Mouse (Mus musculus): ENCODE measurements around the gene Tsc22d3.
A peak's percentile ranks its signal among the peaks of the same experiment; 100 is the strongest.

Gene Tsc22d3

DNA sequence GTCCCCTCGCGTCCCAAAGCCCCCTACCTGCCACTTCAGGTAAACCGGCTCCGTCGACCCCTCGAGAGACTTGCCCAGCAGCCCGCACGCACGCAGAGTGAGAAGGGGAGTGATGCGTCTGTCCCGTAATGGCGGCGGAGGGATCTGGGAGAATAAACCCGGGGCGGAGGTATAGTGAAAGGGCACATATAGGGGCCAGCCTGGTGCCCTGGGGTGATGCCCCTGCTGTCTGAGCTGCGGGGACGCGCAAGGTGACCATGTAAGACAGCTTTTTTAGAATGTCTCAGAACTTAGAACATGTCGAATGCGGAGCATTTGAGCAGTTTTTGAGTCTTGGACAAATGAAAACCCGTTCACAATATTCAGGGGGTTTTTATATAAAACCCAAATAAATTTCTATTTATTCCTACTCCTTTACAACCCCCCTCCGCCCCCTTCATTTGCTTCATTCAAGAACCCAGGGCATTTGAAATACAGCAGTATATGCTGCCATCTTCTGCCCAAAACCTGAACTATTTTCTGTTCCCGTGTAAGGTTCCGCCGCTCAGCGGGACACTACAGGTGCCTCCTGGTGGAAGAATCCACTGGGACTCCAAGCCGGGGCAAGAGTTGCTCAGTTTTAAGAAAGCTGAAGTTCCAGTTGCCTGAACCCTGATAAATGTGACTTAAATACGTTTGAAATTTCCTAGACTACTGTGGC lies at the start of gene Tsc22d3:
Gene Tsc22d3 (minus strand): TSS at position 250 of the 700 bp plus-strand sequence.
- DNase-seq (ENCODE audit: low read depth, low spot score) = peak; percentile 52

DNA sequence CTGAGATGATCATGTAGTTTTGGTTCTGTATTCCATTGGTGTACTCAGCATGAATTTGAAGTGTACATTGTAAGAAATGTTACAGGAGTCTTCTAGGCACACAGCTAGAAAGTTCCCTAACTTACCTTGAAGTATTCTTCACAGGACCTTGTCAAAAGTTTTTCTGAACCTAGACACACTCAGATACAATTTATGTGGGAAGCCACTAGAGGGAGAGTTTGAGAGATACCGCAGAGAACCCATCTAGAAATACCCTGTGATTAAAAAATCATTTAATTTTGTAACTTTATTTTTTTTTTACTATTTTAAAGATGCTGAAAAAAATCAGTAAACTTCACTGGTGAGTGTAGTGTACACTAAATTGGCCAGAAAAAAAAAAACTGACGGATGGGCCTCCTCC lies 39.1 kb upstream of the Tsc22d3 start:
- no peak for DNase-seq (ENCODE audit: low read depth, low spot score)

DNA sequence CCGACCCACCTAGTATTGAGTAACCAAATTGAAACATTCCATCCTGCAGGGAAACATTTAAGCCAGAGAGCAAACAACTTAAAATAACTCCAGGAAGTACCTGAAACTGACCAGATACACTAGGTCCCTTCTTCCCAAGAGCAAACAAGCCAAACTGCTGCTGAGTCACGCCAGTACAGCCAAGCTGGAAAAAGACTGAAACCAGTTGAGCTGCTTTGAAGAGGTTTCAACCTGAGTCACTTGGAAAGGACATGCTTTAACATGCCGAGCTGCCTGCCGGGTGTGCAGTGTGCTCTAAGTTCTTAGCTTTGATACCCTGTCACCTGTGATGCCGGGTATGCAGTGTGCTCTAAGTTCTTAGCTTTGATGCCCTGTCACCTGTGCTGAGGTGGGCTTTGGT lies 37.6 kb upstream of the Tsc22d3 start:
- no peak for DNase-seq (ENCODE audit: low read depth, low spot score)

DNA sequence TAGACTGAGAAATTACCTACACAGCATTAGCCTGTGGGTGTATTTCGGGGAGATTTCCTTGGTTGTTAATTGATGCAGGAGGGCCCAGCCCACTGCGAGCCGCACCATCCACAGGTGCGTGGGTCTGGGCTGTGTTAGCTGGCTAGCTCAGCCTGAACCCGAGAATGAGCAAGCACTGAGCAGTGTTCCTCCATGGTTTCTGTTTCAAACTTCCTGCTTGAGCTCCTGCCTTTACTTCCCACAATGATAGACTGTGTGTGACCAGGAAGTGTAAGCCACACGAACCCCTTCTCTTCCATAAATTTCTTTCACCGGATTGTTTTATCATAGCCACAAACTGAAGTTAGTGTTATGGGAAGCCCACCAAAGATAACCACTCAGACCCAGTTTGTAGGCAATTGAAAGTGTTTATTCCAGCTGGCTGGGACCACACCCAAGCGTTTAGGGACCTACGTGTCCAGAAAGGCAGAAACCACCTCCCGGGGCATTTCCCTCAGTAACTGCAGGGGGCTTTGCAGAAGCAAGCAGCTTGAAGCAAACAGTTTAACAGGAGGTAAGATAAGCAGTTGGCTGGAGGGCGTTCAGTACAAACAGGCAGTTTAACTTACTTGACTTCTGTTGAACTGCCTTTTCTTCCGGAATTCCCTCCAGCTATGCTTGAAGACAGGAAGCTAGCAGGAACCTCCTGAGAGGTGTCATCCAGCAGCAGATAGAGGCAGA lies 24.6 kb upstream of the Tsc22d3 start:
- DNase-seq (ENCODE audit: low read depth, low spot score) = no peak

DNA sequence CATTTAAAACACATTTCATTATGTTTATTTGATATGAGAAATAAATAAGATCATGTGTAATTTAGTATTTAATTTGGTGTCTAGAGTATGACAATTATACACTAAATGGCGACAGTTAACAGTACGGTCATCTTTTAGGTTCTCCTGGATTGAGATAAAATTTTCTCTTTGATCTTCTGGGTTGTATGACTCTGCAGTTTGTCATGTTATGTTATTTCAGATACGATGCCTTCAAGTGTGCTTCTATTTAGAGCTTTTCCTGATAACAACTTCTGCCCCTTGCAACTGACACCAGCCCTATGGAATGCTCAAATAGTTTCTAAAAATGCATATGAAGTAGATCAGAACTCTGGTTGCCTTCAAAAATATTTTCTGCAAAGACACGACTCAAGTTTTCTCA lies 9.5 kb upstream of the Tsc22d3 start:
- DNase-seq (ENCODE audit: low read depth, low spot score) = no peak

DNA sequence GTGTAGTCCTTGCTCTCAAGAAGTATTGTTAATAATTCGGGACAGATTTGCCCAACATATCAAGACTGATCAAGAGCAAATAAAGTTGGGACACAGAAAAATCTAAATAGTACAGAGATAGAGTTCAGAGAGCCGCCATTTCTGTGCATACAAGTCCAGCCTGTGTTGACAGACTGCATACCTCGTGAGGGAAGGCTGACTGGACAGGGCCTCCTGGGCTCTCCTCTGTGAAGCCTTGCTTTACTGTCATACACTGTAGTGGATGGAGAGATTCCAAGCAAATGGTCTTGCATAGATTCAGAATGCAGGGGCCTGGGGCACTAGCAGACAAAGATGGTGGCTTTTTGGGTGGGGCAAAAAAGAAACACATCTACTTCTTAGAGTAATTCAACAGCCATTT lies 1.4 kb upstream of the Tsc22d3 start:
- no peak for DNase-seq (ENCODE audit: low read depth, low spot score)

DNA sequence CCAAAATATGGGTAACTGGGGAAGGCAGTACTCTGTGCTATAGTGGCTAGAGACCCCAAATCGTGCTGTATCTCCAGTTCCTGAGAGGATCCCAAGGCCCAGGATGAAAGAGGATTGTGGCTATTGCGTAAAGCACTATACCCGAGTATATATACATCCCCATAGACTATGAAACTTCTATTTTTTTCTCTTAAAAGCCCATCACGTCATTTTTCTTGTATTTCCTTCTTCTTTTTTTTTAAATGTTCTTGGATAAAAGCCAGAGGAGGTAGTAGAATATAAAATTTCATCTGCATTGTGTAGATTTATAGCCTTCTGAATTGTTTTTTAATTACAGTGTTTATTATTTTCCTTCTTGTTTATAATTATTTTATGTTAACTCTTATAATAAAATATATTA lies 852 bp upstream of the Tsc22d3 start:
- no peak for DNase-seq (ENCODE audit: low read depth, low spot score)

DNA sequence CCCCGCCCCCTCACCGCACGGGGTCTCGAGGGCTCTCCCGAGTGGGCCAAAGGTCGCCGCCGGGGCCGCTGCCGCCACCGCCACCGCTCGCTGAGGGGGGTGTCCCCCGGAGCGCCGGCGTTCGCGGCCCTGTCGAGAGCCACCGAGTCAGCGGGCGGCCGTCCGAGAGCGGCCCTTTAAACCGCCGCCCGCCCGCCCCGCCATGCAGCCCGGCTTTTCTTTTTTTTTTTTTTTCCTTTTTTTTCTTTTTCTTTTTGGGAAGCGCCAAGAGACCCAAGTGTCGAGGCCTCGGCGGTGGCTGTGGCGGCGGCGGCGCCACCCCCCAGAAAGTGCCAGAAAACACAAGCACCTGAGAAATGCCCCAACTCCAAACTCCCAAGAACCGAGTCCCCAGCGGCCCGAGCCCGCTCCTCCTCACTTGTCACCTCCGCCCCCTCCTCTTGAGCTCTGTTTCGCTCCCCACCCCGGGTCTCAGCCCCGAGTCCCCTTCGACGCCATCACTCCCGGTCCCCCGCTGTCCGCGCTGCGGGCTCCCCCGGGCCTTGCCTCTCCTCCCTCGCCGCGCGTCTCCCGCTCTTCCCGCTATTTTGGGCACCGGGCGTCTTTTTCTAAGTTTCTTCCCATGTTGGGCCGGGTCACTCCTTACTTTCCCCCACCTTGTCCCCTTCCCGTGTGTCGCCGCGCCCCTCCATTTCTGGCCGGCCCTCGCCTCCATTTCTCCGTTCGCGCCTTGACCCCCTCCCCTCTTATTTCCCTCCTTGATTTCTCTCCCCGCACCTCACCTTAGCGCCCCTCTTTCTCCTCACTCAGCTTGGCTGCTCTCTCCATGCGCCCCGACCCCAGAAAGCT lies 674 bp downstream of the Tsc22d3 start:
- no peak for DNase-seq (ENCODE audit: low read depth, low spot score)

DNA sequence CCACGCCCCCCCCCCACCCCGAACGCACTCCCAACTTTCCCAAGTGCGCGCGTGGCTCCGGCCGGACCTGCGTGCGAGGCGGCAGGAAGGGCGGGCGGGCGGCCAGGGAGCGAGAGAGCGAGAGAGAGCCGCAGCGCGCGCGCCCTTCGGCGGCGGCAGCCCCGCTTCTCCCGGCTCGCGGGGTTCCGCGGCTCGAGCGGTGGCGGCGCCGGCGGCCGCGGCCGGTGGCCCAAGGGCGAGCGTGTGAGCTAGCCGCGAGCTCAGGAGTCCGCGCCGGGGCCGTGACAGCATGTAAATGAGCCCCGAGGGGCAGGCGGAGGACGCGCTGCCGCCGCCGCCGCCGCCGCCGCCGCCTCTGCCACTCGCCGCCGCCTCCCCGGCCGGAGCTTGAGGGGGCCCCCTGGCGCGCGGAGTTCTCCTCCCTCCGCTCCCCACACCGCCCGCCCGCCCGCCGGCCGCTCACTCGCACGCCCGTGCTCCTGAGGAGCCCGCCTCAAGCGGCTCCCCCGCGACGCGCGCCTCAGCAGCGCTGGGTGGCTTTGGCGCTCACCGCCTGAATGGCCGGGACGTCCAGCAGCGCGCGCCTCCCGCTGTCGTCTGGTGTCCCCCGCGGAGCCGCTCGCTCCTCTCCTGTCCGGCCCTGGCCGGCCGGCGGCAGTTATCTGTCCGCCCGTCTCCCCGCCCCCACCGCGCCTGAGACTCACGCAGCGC lies 1.5 kb downstream of the Tsc22d3 start:
- DNase-seq (ENCODE audit: low read depth, low spot score) = no peak

DNA sequence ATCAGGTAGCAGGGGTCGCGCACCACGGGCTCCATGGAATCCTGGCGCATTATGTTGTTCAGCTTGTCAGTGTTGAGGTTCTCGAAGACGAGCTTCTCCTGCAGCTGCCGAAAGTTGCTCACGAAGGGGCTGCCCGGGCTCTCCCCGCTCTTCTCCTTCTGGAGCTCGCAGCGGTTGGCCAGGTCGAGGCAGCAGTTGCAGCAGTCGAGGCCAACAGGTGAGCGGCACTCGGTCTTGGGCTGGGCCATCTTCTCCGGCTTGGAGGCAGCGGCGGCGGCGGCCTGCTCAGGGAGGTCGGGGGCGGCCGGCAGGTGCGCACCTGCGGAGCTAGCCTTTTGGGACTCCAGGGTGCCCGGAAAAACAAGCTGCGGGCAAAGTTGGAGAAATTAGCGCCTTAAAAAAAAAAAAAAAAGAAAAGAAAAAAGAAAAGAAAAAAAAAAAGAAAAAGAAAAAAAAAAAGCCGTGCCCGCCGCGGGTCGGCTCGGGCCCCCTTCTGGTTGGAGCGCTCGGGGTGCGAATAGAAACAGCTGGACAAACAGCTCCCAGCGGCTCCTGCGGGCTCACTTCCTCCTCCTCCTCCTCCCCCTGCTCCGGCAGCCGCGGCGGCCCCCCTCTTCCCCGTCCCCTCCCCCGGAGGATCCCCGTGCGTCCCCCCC lies 2.1 kb downstream of the Tsc22d3 start:
- no peak for DNase-seq (ENCODE audit: low read depth, low spot score)

DNA sequence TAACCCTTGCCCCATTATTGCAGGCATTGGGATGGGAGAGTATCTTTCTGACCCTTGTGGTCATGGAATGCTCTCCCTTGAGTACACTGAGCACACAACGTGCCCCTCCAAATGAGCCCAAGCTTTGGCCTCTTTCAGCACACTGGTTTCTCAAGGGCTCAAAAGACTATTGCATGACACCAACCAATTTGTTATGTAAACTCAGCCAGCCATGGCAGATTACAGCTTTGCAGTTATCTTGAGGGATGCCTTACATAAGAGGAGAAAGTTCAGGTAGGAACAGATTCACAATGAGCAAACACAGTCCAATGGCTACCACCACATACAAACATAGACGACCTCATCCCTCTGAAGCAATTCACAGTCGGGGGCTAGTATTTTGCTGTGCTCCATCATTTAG lies 9.3 kb downstream of the Tsc22d3 start:
- DNase-seq (ENCODE audit: low read depth, low spot score) = no peak

DNA sequence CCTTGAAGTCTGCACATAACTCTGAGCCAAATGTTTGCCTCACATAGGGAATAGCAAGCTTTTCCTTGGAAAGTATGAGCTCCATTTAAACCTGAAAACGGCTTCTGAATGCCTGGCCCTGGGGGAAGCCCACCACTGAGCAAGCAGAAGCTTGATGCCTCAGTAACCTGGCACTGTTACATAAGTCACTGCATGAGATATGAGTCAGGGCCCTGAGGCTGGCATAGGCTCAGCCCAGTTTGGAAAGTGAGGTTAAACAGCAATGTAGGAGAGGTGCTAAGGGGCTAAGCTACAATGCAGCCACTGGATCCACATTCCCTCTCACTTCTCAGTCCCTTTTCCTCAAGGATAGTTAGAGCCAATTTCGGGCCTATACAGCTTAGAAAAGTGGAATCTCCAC lies 10.3 kb downstream of the Tsc22d3 start:
- no peak for DNase-seq (ENCODE audit: low read depth, low spot score)

DNA sequence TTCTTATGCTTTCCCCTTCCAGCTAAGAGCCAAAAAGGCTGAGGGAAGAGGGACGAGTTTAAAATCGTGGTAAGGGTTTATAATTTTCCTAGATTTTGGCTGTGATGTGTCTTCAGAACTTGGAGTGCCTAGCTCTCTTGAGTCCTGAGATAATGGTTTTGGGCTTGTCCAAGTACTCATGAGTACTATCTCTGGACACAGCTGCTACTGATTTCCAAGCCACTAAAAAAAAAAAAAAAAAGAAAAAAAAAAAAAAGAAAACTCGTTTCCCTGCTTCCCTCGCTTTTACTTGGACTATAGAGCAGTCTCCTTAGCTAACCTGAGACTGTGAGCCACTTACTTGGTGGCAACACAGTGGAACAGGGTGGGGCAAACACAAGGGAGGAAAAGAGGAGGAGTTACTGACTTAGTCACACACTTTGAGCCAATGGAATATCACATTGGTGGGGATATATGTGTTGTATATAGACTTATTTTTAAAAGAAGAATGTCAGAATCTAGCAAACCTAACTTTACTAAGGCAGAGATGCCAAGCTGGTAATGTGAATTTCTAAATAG lies 11.2 kb downstream of the Tsc22d3 start:
- no peak for DNase-seq (ENCODE audit: low read depth, low spot score)

DNA sequence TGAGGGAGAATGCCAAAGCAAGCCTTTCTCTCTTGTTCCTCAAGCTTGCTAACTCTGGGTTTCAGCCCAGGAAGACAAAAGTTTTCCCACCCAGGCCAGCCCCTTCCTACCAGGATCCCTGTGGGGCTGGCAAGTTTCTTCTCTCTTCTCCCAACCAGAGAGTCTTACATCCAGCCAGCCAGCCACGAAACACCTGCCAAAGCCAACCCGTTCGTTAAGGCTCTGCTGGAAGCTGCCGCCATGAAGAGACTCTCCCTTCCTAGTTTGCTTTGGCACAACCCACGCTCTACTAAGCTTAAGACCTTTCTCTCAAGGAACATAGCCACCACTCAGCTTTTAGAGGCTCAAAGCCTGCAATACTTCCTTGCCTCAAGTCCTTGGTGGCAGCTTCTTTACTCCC lies 11.9 kb downstream of the Tsc22d3 start:
- no peak for DNase-seq (ENCODE audit: low read depth, low spot score)

DNA sequence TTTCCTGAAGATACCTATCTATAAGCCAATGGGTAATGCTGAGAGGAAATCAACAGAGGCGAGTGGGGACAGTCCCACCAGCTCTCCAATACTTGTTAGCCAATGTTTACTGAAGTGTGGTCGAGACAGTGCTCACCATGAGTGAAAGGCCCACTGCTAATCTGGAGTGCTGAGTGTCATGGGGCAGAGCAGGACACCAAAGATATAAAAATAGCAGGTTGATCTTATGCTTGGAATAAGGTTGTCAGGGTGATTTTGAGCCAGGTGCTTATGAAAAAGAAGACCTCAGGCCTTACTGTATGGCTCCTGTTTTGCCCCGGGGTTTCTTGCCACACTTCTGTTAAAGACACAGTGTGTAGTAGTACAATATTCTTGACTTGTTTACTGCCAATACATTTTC lies 20.0 kb downstream of the Tsc22d3 start:
- peak; percentile 63 for DNase-seq (ENCODE audit: low read depth, low spot score)

DNA sequence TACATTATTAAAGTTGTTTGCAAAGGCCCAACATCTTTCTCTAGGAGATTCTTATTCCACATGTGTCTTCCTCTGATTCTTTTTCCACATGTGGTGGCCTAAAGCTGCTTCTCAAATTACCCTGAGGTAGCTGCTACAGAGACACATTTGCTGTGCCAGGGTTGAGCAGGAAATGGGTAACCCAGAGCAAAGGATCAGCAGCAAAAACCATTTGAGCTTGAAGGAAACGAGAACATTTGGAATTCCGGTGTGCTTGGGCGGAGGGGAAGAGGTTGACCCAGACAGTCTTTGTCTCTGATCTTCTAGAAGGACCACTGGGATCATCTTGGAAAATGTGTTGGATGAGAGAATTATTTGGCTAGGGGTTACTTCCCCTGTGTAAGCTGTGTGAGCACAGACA lies 24.8 kb downstream of the Tsc22d3 start:
- no peak for DNase-seq (ENCODE audit: low read depth, low spot score)

DNA sequence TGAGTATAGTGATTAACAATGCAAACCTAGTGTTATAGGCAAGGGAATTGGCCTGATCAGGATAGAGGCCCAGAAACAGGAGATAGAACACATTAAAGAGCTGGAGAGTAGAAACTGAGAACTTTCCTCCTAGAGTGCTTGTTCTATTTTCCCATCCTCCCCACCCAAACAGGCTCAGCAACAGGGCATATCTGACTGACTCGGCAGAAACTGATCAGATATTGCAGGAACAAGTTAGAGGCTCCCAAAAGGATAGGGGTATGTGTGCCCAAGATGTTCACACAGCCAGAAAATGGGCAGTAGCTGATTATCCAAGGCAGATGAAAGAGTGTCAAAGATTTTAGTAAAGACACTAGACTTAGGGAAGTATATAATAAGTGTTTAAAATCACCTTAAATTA lies 25.3 kb downstream of the Tsc22d3 start:
- DNase-seq (ENCODE audit: low read depth, low spot score) = no peak

DNA sequence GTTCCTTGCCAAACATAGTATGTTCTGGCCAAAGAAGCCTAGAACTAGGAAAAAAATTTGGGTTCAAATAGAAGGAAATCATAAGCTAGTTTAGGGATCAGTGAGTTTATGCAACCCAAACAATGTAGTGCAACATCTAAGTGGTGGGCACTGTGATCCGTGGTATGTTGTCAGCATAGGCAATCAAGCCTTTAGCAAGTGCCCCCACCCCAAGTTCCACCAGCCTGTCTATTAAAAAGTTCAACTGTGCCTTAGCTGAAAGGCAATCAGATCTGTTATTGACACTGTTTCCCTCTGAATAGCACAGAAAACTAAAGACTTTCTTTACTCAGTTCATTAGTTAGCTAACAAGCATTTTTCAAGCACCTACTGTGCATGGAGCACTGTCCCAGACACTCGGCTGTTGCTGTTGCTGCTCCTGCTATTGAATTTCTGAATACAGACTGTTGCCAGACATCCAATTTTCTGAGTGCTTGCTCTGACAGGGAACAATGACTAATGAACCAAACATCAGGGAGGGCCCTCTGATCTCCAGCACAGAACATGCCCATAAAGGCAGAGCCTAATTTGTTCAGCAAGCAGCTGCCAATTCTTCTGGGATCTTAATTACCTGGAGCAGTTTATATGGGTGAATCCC lies 27.6 kb downstream of the Tsc22d3 start:
- no peak for DNase-seq (ENCODE audit: low read depth, low spot score)

DNA sequence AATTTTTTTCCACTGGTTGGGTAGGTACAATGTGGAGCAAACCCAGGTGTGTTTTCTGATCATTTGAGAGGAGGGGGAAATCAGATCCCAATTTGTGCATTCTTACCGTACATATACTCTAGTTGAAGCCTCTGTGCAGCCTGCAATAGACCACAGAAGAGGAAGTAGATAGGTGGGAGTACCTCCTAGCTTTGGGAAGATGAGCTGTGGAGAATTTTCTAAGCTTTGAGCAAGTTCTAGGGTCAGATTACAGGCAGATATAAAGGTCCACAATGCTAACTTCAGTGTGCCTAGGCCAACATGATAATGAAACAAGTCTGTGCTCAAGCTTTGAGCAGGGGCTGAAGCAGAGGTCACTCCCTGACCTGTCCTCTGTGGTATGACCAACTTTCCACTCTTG lies 30.9 kb downstream of the Tsc22d3 start:
- no peak for DNase-seq (ENCODE audit: low read depth, low spot score)

DNA sequence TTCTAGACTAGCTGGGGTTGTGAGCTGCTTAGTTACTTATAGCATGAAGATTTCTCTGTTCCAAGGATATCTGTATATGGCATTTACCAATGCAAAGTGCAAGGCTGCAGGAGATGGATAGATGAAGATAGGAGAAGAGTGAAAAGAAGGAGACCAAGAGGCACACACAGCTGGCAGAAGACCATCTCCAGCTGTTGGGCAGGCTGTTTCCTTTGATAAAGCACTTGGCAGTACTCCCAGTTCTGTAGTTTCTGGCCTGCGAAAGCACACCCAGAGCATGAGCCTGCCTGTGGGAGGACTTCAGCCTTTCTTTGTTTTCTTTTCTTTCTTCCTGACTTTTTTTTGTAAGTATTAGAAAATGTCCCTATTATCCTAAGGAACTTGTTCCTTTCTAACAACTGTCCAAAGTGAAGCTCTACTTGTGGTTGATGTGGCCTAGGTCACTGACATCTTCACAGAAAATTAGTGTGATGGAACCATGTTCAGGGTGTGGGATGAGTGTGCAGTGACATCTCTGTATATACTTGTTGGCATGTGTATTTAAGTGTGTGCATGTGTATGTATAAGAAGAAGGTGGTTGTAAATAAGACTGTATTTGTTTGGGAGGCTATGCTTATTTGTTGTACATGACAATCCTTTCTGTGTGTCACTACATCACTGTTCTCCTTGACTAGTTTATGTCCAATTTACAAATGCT lies 32.6 kb downstream of the Tsc22d3 start:
- DNase-seq (ENCODE audit: low read depth, low spot score) = peak; percentile 72
